Mouse (Mus musculus) lung, postnatal 10 days (tissue): ENCODE measurements around the gene Lyg2.

Source experiments
- DNase-seq: peaks from one replicate; pipeline ENCODE4 v3.0.0; 2021

Gene Lyg2

GRCm38 (mm10) chr1:37916393-37916792 lies at the start of gene Lyg2:
Gene Lyg2 (minus strand): TSS chr1:37916493.
- no peak for DNase-seq

GRCm38 (mm10) chr1:37965571-37965970 lies 49.3 kb upstream of the Lyg2 start:
- peak; percentile 39 for DNase-seq

GRCm38 (mm10) chr1:37959486-37959885 lies 43.2 kb upstream of the Lyg2 start:
- DNase-seq, result peak; percentile 79

GRCm38 (mm10) chr1:37958516-37958915 lies 42.2 kb upstream of the Lyg2 start:
- no peak for DNase-seq

GRCm38 (mm10) chr1:37957659-37958058 lies 41.4 kb upstream of the Lyg2 start, which contains the start of gene Lyg1:
Gene Lyg1 (minus strand): TSS chr1:37957759.
- DNase-seq, result no peak

- DNase-seq, result peak; percentile 80
These were observed 40.6 kb upstream of the Lyg2 start for GRCm38 (mm10) chr1:37956690-37957431.

- no peak for DNase-seq
These were observed 39.0 kb upstream of the Lyg2 start for GRCm38 (mm10) chr1:37955251-37955650.

GRCm38 (mm10) chr1:37954786-37955185 lies 38.5 kb upstream of the Lyg2 start:
- DNase-seq, result no peak

- no peak for DNase-seq
These were observed 32.6 kb upstream of the Lyg2 start for GRCm38 (mm10) chr1:37948906-37949305.

GRCm38 (mm10) chr1:37931806-37932205 lies 15.5 kb upstream of the Lyg2 start:
- peak; percentile 60 for DNase-seq

- DNase-seq, result no peak
These were observed 9.7 kb upstream of the Lyg2 start for GRCm38 (mm10) chr1:37925971-37926370.

- no peak for DNase-seq
These were observed 6.2 kb upstream of the Lyg2 start for GRCm38 (mm10) chr1:37922536-37922935.

GRCm38 (mm10) chr1:37918096-37918495 lies 1.8 kb upstream of the Lyg2 start:
- no peak for DNase-seq

GRCm38 (mm10) chr1:37917666-37918065 lies 1.4 kb upstream of the Lyg2 start:
- no peak for DNase-seq

GRCm38 (mm10) chr1:37912751-37913150 lies 3.5 kb downstream of the Lyg2 start:
- no peak for DNase-seq

GRCm38 (mm10) chr1:37903178-37903577 lies 13.1 kb downstream of the Lyg2 start:
- peak; percentile 73 for DNase-seq

- DNase-seq, result no peak
These were observed 16.0 kb downstream of the Lyg2 start for GRCm38 (mm10) chr1:37900288-37900687.

GRCm38 (mm10) chr1:37899816-37900215 lies 16.5 kb downstream of the Lyg2 start:
- no peak for DNase-seq

GRCm38 (mm10) chr1:37894606-37895005 lies 21.7 kb downstream of the Lyg2 start:
- DNase-seq, result no peak

- DNase-seq, result no peak
These were observed 24.9 kb downstream of the Lyg2 start for GRCm38 (mm10) chr1:37891400-37891799.

GRCm38 (mm10) chr1:37890025-37890652 lies 26.2 kb downstream of the Lyg2 start, which contains the start of the genes Mitd1 and Mrpl30:
Gene Mitd1 (minus strand): TSS chr1:37890411.
Gene Mrpl30 (plus strand): TSS chr1:37890477.
- peak; percentile 94 for DNase-seq

- no peak for DNase-seq
These were observed 27.1 kb downstream of the Lyg2 start for GRCm38 (mm10) chr1:37889206-37889605.

- DNase-seq, result no peak
These were observed 31.8 kb downstream of the Lyg2 start for GRCm38 (mm10) chr1:37884451-37884850.

- no peak for DNase-seq
These were observed 32.9 kb downstream of the Lyg2 start for GRCm38 (mm10) chr1:37883411-37883810.
